Mouse (Mus musculus) MEL (cell line): Measurements from ENCODE around the gene Aplp2. TPM values are rescaled to one million over a fixed set of nuclear protein-coding genes. Genes with fewer than 3 reads are reported as not detected.

ENCODE experiments used
- DNase-seq: peaks from one replicate; pipeline ENCODE4 v3.0.0; 2011; ENCODE audit warnings: low read depth, low spot score
- H3K27ac ChIP-seq: 2 replicates; pipeline ENCODE4 v1.5.1; 2012; ENCODE audit warnings: low read depth, mild to moderate bottlenecking, control low read depth, low read length, moderate library complexity; ENCODE audit not compliant: control insufficient read depth
- H3K27me3 ChIP-seq, 2 experiments: fragments of 150-350 bp in 1 of 2; sonication (generic) in 1 of 2; 2 replicates each; pipeline ENCODE4 v1.6.1; 2012; ENCODE audit warnings: low read length in 2 of 2, mild to moderate bottlenecking in 2 of 2, improper control_type of control experiment in 1 of 2, moderate library complexity in 1 of 2; ENCODE audit not compliant: insufficient read depth in 2 of 2, control insufficient read depth in 1 of 2
- H3K36me3 ChIP-seq, 2 experiments: 2 replicates each; pipeline ENCODE4 v1.6.1; 2012 to 2014; ENCODE audit warnings: low read length in 2 of 2, improper control_type of control experiment in 1 of 2, inconsistent platforms in 1 of 2, mild to moderate bottlenecking in 1 of 2; ENCODE audit not compliant: insufficient read depth in 2 of 2, control insufficient read depth in 1 of 2
- H3K4me1 ChIP-seq, 2 experiments: fragments of 150-350 bp in 1 of 2; sonication (generic) in 1 of 2; 2 replicates each; pipeline ENCODE4 v1.6.1; 2012; ENCODE audit warnings: low read length in 2 of 2, improper control_type of control experiment in 1 of 2, mild to moderate bottlenecking in 1 of 2; ENCODE audit not compliant: insufficient read depth in 2 of 2, control insufficient read depth in 1 of 2
- H3K4me3 ChIP-seq, 2 experiments: fragments of 150-350 bp in 1 of 2; sonication (generic) in 1 of 2; 2 replicates each; pipeline ENCODE4 v1.5.1; 2012; ENCODE audit warnings: low read depth in 2 of 2, low read length in 2 of 2, mild to moderate bottlenecking in 2 of 2, moderate library complexity in 2 of 2, control low read depth in 1 of 2, improper control_type of control experiment in 1 of 2; ENCODE audit not compliant: control insufficient read depth in 1 of 2, insufficient read depth in 1 of 2
- H3K79me2 ChIP-seq: 2 replicates; pipeline ENCODE4 v1.6.1; 2012; ENCODE audit warnings: mild to moderate bottlenecking, low read length, moderate library complexity; ENCODE audit not compliant: control insufficient read depth, poor library complexity, insufficient read depth
- H3K9ac ChIP-seq: 2 replicates; pipeline ENCODE4 v1.6.1; 2012; ENCODE audit warnings: low read depth, mild to moderate bottlenecking, control low read depth, low read length, moderate library complexity; ENCODE audit not compliant: control insufficient read depth, poor library complexity, severe bottlenecking
- H3K9me3 ChIP-seq: fragments of 150-350 bp; sonication (generic); replicated peaks from 2 replicates; pipeline ENCODE4 v1.6.1; 2012; ENCODE audit warnings: mild to moderate bottlenecking, low read length, improper control_type of control experiment, moderate library complexity; ENCODE audit not compliant: insufficient read depth
- BHLHE40 ChIP-seq: IDR thresholded peaks from 2 replicates; pipeline ENCODE4 v1.6.1; 2012; ENCODE audit warnings: low read depth, mild to moderate bottlenecking, inconsistent platforms, low read length, improper control_type of control experiment, borderline replicate concordance
- CHD1 ChIP-seq: IDR thresholded peaks from 2 replicates; pipeline ENCODE4 v1.6.1; 2012; ENCODE audit warnings: low read depth, mild to moderate bottlenecking, inconsistent platforms, low read length, improper control_type of control experiment
- CHD2 ChIP-seq: IDR thresholded peaks from 2 replicates; pipeline ENCODE4 v1.6.1; 2011; ENCODE audit warnings: low read length, improper control_type of control experiment
- CTCF ChIP-seq, 3 experiments: IDR thresholded peaks in 2 of 3; conservative IDR thresholded peaks in 1 of 3; 2 replicates each; pipeline ENCODE4 v1.5.1; 2011 to 2012; ENCODE audit warnings: low read length in 3 of 3, low read depth in 2 of 3, mild to moderate bottlenecking in 2 of 3, improper control_type of control experiment in 1 of 3, inconsistent platforms in 1 of 3, mixed read lengths in 1 of 3, moderate library complexity in 1 of 3; ENCODE audit not compliant: control insufficient read depth in 1 of 3, insufficient read depth in 1 of 3, poor library complexity in 1 of 3, severe bottlenecking in 1 of 3
- E2F4 ChIP-seq: IDR thresholded peaks from 2 replicates; pipeline ENCODE4 v1.6.1; 2011; ENCODE audit warnings: low read depth, low read length, improper control_type of control experiment, borderline replicate concordance
- ELF1 ChIP-seq: IDR thresholded peaks from 2 replicates; pipeline ENCODE4 v1.6.1; 2014; ENCODE audit warnings: low read depth, mild to moderate bottlenecking, inconsistent platforms, low read length, improper control_type of control experiment, moderate library complexity
- EP300 ChIP-seq, 2 experiments: IDR thresholded peaks; 2 replicates each; pipeline ENCODE4 v1.6.1; 2011; ENCODE audit warnings: improper control_type of control experiment in 2 of 2, low read length in 2 of 2, low read depth in 1 of 2, mild to moderate bottlenecking in 1 of 2
- ETS1 ChIP-seq: IDR thresholded peaks from 2 replicates; pipeline ENCODE4 v1.6.1; 2012; ENCODE audit warnings: low read depth, mild to moderate bottlenecking, inconsistent platforms, low read length, improper control_type of control experiment, moderate library complexity
- GABPA ChIP-seq: IDR thresholded peaks from 2 replicates; pipeline ENCODE4 v1.6.1; 2012; ENCODE audit warnings: low read depth, mild to moderate bottlenecking, inconsistent platforms, low read length, improper control_type of control experiment, moderate library complexity
- GATA1 ChIP-seq: IDR thresholded peaks from 2 replicates; pipeline ENCODE4 v1.6.1; 2011; ENCODE audit warnings: low read depth, low read length, improper control_type of control experiment
- HCFC1 ChIP-seq: IDR thresholded peaks from 2 replicates; pipeline ENCODE4 v1.6.1; 2012; ENCODE audit warnings: low read depth, mild to moderate bottlenecking, inconsistent platforms, low read length, improper control_type of control experiment, moderate library complexity
- MAX ChIP-seq: IDR thresholded peaks from 2 replicates; pipeline ENCODE4 v1.6.1; 2011; ENCODE audit warnings: low read length, improper control_type of control experiment
- MAZ ChIP-seq: IDR thresholded peaks from 2 replicates; pipeline ENCODE4 v1.6.1; 2012; ENCODE audit warnings: low read depth, mild to moderate bottlenecking, inconsistent platforms, low read length, improper control_type of control experiment
- MXI1 ChIP-seq: IDR thresholded peaks from 2 replicates; pipeline ENCODE4 v1.6.1; 2011; ENCODE audit warnings: mild to moderate bottlenecking, low read depth, low read length, improper control_type of control experiment
- MYB ChIP-seq: IDR thresholded peaks from 2 replicates; pipeline ENCODE4 v1.6.1; 2011; ENCODE audit warnings: mild to moderate bottlenecking, low read depth, low read length, improper control_type of control experiment
- MYC ChIP-seq: IDR thresholded peaks from 2 replicates; pipeline ENCODE4 v1.6.1; 2011; ENCODE audit warnings: low read depth, mild to moderate bottlenecking, low read length, improper control_type of control experiment, moderate library complexity
- NELFE ChIP-seq: IDR thresholded peaks from 2 replicates; pipeline ENCODE4 v1.6.1; 2011; ENCODE audit warnings: low read depth, low read length, improper control_type of control experiment
- NRF1 ChIP-seq: IDR thresholded peaks from 2 replicates; pipeline ENCODE4 v1.6.1; 2014; ENCODE audit warnings: low read depth, mild to moderate bottlenecking, inconsistent platforms, low read length, improper control_type of control experiment, moderate library complexity; ENCODE audit not compliant: poor library complexity, insufficient read depth, severe bottlenecking
- POLR2AphosphoS2 ChIP-seq: IDR thresholded peaks from 2 replicates; pipeline ENCODE4 v1.6.1; 2011; ENCODE audit warnings: low read length, improper control_type of control experiment
- RAD21 ChIP-seq: IDR thresholded peaks from 2 replicates; pipeline ENCODE4 v1.6.1; 2011; ENCODE audit warnings: mild to moderate bottlenecking, low read depth, low read length, improper control_type of control experiment
- RCOR1 ChIP-seq: IDR thresholded peaks from 2 replicates; pipeline ENCODE4 v1.6.1; 2012; ENCODE audit warnings: low read depth, mild to moderate bottlenecking, inconsistent platforms, low read length, improper control_type of control experiment
- SMC3 ChIP-seq: IDR thresholded peaks from 2 replicates; pipeline ENCODE4 v1.6.1; 2011; ENCODE audit warnings: low read depth, low read length, improper control_type of control experiment
- TAL1 ChIP-seq: IDR thresholded peaks from 2 replicates; pipeline ENCODE4 v1.6.1; 2012; ENCODE audit warnings: mild to moderate bottlenecking, inconsistent platforms, low read length, moderate library complexity, mixed read lengths
- TBP ChIP-seq: IDR thresholded peaks from 2 replicates; pipeline ENCODE4 v1.8.0; 2011; ENCODE audit warnings: low read depth, low read length, improper control_type of control experiment
- TCF12 ChIP-seq: IDR thresholded peaks from 2 replicates; pipeline ENCODE4 v1.6.1; 2014; ENCODE audit warnings: low read depth, mild to moderate bottlenecking, inconsistent platforms, low read length, improper control_type of control experiment, moderate library complexity
- UBTF ChIP-seq: IDR thresholded peaks from 2 replicates; pipeline ENCODE4 v1.6.1; 2012; ENCODE audit warnings: low read depth, mild to moderate bottlenecking, inconsistent platforms, low read length, improper control_type of control experiment, moderate library complexity, borderline replicate concordance; ENCODE audit not compliant: insufficient read depth
- USF1 ChIP-seq: IDR thresholded peaks from 2 replicates; pipeline ENCODE4 v1.6.1; 2014; ENCODE audit warnings: low read depth, mild to moderate bottlenecking, inconsistent platforms, low read length, improper control_type of control experiment, moderate library complexity
- USF2 ChIP-seq, 2 experiments: IDR thresholded peaks; 2 replicates each; pipeline ENCODE4 v1.6.1; 2011 to 2012; ENCODE audit warnings: improper control_type of control experiment in 2 of 2, low read length in 2 of 2, borderline replicate concordance in 1 of 2, inconsistent platforms in 1 of 2, low read depth in 1 of 2, mild to moderate bottlenecking in 1 of 2; ENCODE audit not compliant: insufficient read depth in 1 of 2
- ZMIZ1 ChIP-seq: IDR thresholded peaks from 2 replicates; pipeline ENCODE4 v1.6.1; 2012; ENCODE audit warnings: low read depth, mild to moderate bottlenecking, inconsistent platforms, low read length, improper control_type of control experiment, moderate library complexity
- polyA plus RNA-seq, 2 experiments: library from polyadenylated mRNA; stranded (reverse) in 1 of 2; unstranded in 1 of 2; fragments of >175 nt in 1 of 2; fragments of >200 nt in 1 of 2; gene quantifications; 2 replicates each; pipeline versions ENCODE4 v1.2.1 to v1.2.4; 2012; ENCODE audit warnings: low replicate concordance in 2 of 2, low read depth in 1 of 2; ENCODE audit not compliant: insufficient read length in 2 of 2, insufficient read depth in 1 of 2, missing spikeins in 1 of 2
- total RNA-seq: library from RNA; depleted of rRNA; stranded (reverse); fragments of 300-350 nt; gene quantifications from 2 replicates; pipeline ENCODE4 v1.2.3, GENCODE M21; 2012

Gene Aplp2
- total and polyA plus RNA-seq, 3 experiments, result 37.6 to 60.6 TPM; not detected in 1

- 0 out of 2 replicates have a peak, but pooled peaks have one; percentile 26 for TF ChIP-seq TCF12
- TF ChIP-seq POLR2AphosphoS2, result no peak
- TF ChIP-seq MAZ, result no peak
- peak; percentile 78; the same call in 1 of the 2 replicates for TF ChIP-seq MXI1
- TF ChIP-seq RCOR1, result peak; percentile 49; the same call in 1 of the 2 replicates
- TF ChIP-seq TAL1, result peak; percentile 46
- TF ChIP-seq E2F4, result no peak
- no peak for TF ChIP-seq CHD1
- no peak for TF ChIP-seq CTCF (IDR thresholded peaks at IDR 0.05 in 2 of 3, conservative IDR thresholded peaks at IDR 0.05 in 1 of 3; ENCODE audit: control insufficient read depth in 1 of 3, insufficient read depth in 1 of 3, low read depth in 2 of 3, low read length in 3 of 3, poor library complexity in 1 of 3, severe bottlenecking in 1 of 3)
- no peak for TF ChIP-seq UBTF
- no peak for TF ChIP-seq ELF1
- TF ChIP-seq BHLHE40, result no peak
- peak; percentile 65 to 84 for TF ChIP-seq EP300 (IDR thresholded peaks at IDR 0.05; ENCODE audit: low read depth in 1 of 2, low read length in 2 of 2)
- peak; percentile 89 for TF ChIP-seq ETS1
- TF ChIP-seq USF2 (IDR thresholded peaks at IDR 0.05; ENCODE audit: borderline replicate concordance in 1 of 2, insufficient read depth in 1 of 2, low read depth in 1 of 2, low read length in 2 of 2), result no peak
- TF ChIP-seq HCFC1, result no peak
- TF ChIP-seq NRF1, result no peak
- no peak for TF ChIP-seq TBP
- no peak for TF ChIP-seq RAD21
- no peak for TF ChIP-seq GABPA
- TF ChIP-seq MYC, result peak; percentile 79; the same call in 1 of the 2 replicates
These were observed 35.1 kb downstream of the Aplp2 start (continued) for GRCm38 (mm10) chr9:31176379-31177130.

- Histone ChIP-seq H3K4me1 (peaks cover 7 to 24% of the 10 kb centered on the region in 2 experiments), H3K27ac (no peak overlapping the region)
These were observed 35.6 kb downstream of the Aplp2 start for GRCm38 (mm10) chr9:31175978-31176377.

More at GRCm38 (mm10) chr9:31175978-31176377, 35.6 kb downstream of the Aplp2 start:
- peaks cover 0 to 25% of the 10 kb centered on the region in 2 experiments; a peak in 2 of 4 replicates for H3K36me3 ChIP-seq
- no peak overlapping the region for H3K4me3 ChIP-seq
- no peaks in the 10 kb centered on the region for H3K79me2 ChIP-seq
- no peaks in the 10 kb centered on the region for H3K27me3 ChIP-seq
- no peaks in the 10 kb centered on the region for H3K9me3 ChIP-seq
- no peak for TF ChIP-seq USF1
- no peak for TF ChIP-seq RCOR1
- no peak for TF ChIP-seq MAZ
- no peak for TF ChIP-seq EP300 (IDR thresholded peaks at IDR 0.05; ENCODE audit: low read depth in 1 of 2, low read length in 2 of 2)
- no peak for TF ChIP-seq TCF12
- no peak for TF ChIP-seq RAD21
- no peak for TF ChIP-seq MXI1
- no peak for TF ChIP-seq ZMIZ1
- TF ChIP-seq GATA1, result no peak
- no peak for TF ChIP-seq CHD2
- no peak for TF ChIP-seq MAX
- no peak for TF ChIP-seq MYC
- TF ChIP-seq CTCF (IDR thresholded peaks at IDR 0.05 in 2 of 3, conservative IDR thresholded peaks at IDR 0.05 in 1 of 3; ENCODE audit: control insufficient read depth in 1 of 3, insufficient read depth in 1 of 3, low read depth in 2 of 3, low read length in 3 of 3, poor library complexity in 1 of 3, severe bottlenecking in 1 of 3), result no peak
- TF ChIP-seq MYB, result no peak
- no peak for TF ChIP-seq SMC3
- no peak for TF ChIP-seq NELFE
- no peak overlapping the region for H3K9ac ChIP-seq
- DNase-seq, result no peak
